Mouse (Mus musculus) ES-E14 (cell line): ENCODE results near the gene Pole2. TPM values are rescaled to one million over a fixed set of nuclear protein-coding genes. Genes with fewer than 3 reads are reported as not detected.

Source experiments
- DNase-seq: peaks from one replicate; pipeline ENCODE4 v3.0.0-alpha.2; 2013; ENCODE audit warnings: low read depth, low spot score
- H3K27ac ChIP-seq: 2 replicates; pipeline ENCODE4 v1.5.1; 2012; ENCODE audit warnings: low read depth, mild to moderate bottlenecking, low read length, moderate library complexity, mixed read lengths; ENCODE audit not compliant: poor library complexity, insufficient read depth, severe bottlenecking
- H3K36me3 ChIP-seq: 2 replicates; pipeline ENCODE4 v1.6.1; 2012; ENCODE audit warnings: mild to moderate bottlenecking, low read length, moderate library complexity, mixed read lengths; ENCODE audit not compliant: control insufficient read depth, poor library complexity, insufficient read depth, severe bottlenecking
- H3K4me1 ChIP-seq, 2 experiments: fragments of 150-350 bp in 1 of 2; sonication (generic) in 1 of 2; 2 replicates each; pipeline ENCODE4 v1.6.1; 2012; ENCODE audit warnings: low read length in 2 of 2, mild to moderate bottlenecking in 1 of 2, mixed read lengths in 1 of 2; ENCODE audit not compliant: control insufficient read depth in 2 of 2, insufficient read depth in 2 of 2, poor library complexity in 1 of 2
- H3K4me3 ChIP-seq, 2 experiments: fragments of 150-350 bp in 1 of 2; sonication (generic) in 1 of 2; 2 replicates each; pipeline ENCODE4 v1.5.1; 2012; ENCODE audit warnings: low read length in 2 of 2, low read depth in 1 of 2, mild to moderate bottlenecking in 1 of 2, mixed read lengths in 1 of 2; ENCODE audit not compliant: insufficient read depth in 1 of 2, poor library complexity in 1 of 2, severe bottlenecking in 1 of 2
- H3K9ac ChIP-seq: 2 replicates; pipeline ENCODE4 v1.6.1; 2012; ENCODE audit warnings: low read depth, mild to moderate bottlenecking, low read length, mixed read lengths; ENCODE audit not compliant: poor library complexity, insufficient read depth, severe bottlenecking
- H3K9me3 ChIP-seq: fragments of 150-350 bp; sonication (generic); 2 replicates; pipeline ENCODE4 v1.6.1; 2012; ENCODE audit warnings: low read depth, mild to moderate bottlenecking, low read length; ENCODE audit not compliant: control insufficient read depth, insufficient read depth
- CHD2 ChIP-seq: IDR thresholded peaks from 2 replicates; pipeline ENCODE4 v1.6.1; 2014; ENCODE audit warnings: mild to moderate bottlenecking, low read depth, low read length, inconsistent platforms
- HCFC1 ChIP-seq: IDR thresholded peaks from 2 replicates; pipeline ENCODE4 v1.6.1; 2012; ENCODE audit warnings: low read length, inconsistent platforms, borderline replicate concordance; ENCODE audit not compliant: insufficient read depth
- MAFK ChIP-seq: IDR thresholded peaks from 2 replicates; pipeline ENCODE4 v1.6.1; 2014; ENCODE audit warnings: mild to moderate bottlenecking, low read depth, low read length, inconsistent platforms; ENCODE audit not compliant: insufficient read depth
- ZC3H11A ChIP-seq: IDR thresholded peaks from 2 replicates; pipeline ENCODE4 v1.6.1; 2012; ENCODE audit warnings: low read depth, mild to moderate bottlenecking, inconsistent platforms, low read length, borderline replicate concordance
- ZNF384 ChIP-seq: IDR thresholded peaks from 2 replicates; pipeline ENCODE4 v1.6.1; 2012; ENCODE audit warnings: low read depth, low read length, inconsistent platforms
- in situ Hi-C, 2 experiments: fragments of 600-800 bp; cut with MboI; formaldehyde crosslinking; loops; one replicate each; pipeline ENCODE4 v1.15.1; 2025; ENCODE audit warnings: low sequenced_read_pairs in 2 of 2, inconsistent platforms in 1 of 2; ENCODE audit not compliant: unreplicated experiment in 2 of 2
- total RNA-seq: library from RNA; depleted of rRNA; stranded (reverse); fragments of 300-350 nt; gene quantifications from 2 replicates; pipeline ENCODE4 v1.2.3, GENCODE M21; 2012

Pole2 gene
- total RNA-seq, 1 experiment = 24.4 TPM

GRCm38 (mm10) chr12:69229251-69229650 is 1.3 kb upstream of the Pole2 start:
- no peak overlapping the region for H3K27ac ChIP-seq
- peak; percentile 72 for DNase-seq
- no peaks in the 10 kb centered on the region for H3K9me3 ChIP-seq
- no peak overlapping the region for H3K9ac ChIP-seq
- peaks cover 1 to 5% of the 10 kb centered on the region in 2 experiments; a peak in 2 of 4 replicates for H3K4me1 ChIP-seq
- no peak overlapping the region for H3K4me3 ChIP-seq
- in situ Hi-C loops = no loop called here
- H3K36me3 ChIP-seq = peaks cover 8% of the 10 kb centered on the region; the same call in 1 of the 2 replicates
- no peak for TF ChIP-seq MAFK
- TF ChIP-seq HCFC1 = no peak
- no peak for TF ChIP-seq CHD2
- TF ChIP-seq ZC3H11A = no peak
- TF ChIP-seq ZNF384 = no peak

GRCm38 (mm10) chr12:69220613-69221277 is 7.2 kb downstream of the Pole2 start:
- DNase-seq = no peak
- Histone ChIP-seq H3K9ac (no peak overlapping the region; the same call in 1 of the 2 replicates), H3K4me1 (peaks cover 0 to 2% of the 10 kb centered on the region in 2 experiments; a peak in 1 of 4 replicates), H3K9me3 (no peaks in the 10 kb centered on the region), H3K27ac (no peak overlapping the region), H3K4me3 (no peak overlapping the region; a peak in 1 of 4 replicates), H3K36me3 (peaks cover 27% of the 10 kb centered on the region; the same call in 1 of the 2 replicates)
- TF ChIP-seq CHD2 (no peak), MAFK (no peak), ZNF384 (no peak), HCFC1 (no peak), ZC3H11A (no peak)
- in situ Hi-C loops = no loop called here

- in situ Hi-C loops = no loop called here
- no peak overlapping the region for H3K27ac ChIP-seq
- 0 out of 4 replicates have a peak, but pooled peaks cover 0 to 2% of the 10 kb centered on the region in 2 experiments for H3K4me1 ChIP-seq
- H3K9me3 ChIP-seq = no peaks in the 10 kb centered on the region
- H3K36me3 ChIP-seq = peaks cover 37% of the 10 kb centered on the region
- no peak for TF ChIP-seq CHD2
- no peak for TF ChIP-seq ZC3H11A
- no peak for TF ChIP-seq ZNF384
- no peak for DNase-seq
- no peak overlapping the region for H3K4me3 ChIP-seq
- no peak overlapping the region for H3K9ac ChIP-seq
These were observed 11.4 kb downstream of the Pole2 start for GRCm38 (mm10) chr12:69216587-69216986.

GRCm38 (mm10) chr12:69215000-69215785 is 12.8 kb downstream of the Pole2 start:
- Histone ChIP-seq H3K27ac (no peak overlapping the region), H3K36me3 (peaks cover 39% of the 10 kb centered on the region), H3K4me3 (no peak overlapping the region), H3K9ac (no peak overlapping the region), H3K9me3 (no peaks in the 10 kb centered on the region), H3K4me1 (peaks cover 0 to 4% of the 10 kb centered on the region in 2 experiments; a peak in 1 of 4 replicates)
- no peak for DNase-seq
- in situ Hi-C loops = no loop called here
- TF ChIP-seq ZC3H11A = no peak
- TF ChIP-seq CHD2 = no peak
- no peak for TF ChIP-seq HCFC1
- TF ChIP-seq MAFK = no peak
- no peak for TF ChIP-seq ZNF384
